Mouse (Mus musculus): ENCODE data around the gene Nrxn3. TPM values are rescaled to one million over a fixed set of nuclear protein-coding genes. Genes with fewer than 3 reads are reported as not detected.

The Nrxn3 gene
- total RNA-seq, 2 experiments from 2014 or later = 0.08 to 0.13 TPM

DNA sequence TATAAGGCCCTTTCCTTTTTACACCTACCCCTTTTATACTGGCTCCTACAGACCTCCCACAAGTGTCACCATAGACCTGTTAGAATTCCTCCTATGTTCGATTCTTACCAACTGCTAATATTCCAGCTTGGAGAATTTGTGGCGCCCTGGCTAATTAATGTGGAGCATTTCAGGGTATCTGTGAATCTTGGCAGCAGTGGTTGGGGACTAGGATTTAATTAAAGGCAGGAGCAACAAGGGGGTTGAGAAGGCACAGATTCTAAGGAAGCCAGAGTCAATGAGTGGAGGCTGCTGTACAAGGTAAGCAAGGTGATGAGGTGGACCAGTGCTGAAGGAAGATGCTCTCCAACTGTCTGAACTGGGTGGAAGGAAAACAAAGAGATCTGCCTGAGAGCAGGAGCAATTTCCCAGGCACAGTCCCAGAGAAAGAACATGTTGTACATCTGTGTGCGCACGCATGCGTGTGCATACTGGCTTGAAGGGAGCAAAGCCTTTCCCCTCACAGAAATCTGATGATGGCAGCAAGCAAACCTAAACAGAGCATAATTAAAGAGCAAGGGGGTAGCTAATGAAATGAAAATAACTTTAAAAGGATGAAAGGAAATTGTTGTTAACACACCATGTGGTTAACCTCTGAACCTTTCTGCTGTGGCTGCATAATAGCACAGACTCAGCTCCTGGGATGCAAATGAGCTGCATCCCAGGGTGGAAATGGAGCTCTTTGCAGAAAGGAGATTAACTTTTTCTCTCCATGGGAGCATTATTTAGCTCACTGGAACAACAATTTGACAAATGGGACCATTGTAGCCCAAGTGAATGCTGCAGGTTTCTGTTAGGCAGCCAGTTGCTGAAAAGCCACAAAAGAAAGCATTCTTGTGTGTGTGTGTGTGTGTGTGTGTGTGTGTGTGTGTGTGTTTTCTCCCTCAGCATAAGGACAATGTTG is 1409.5 kb downstream of the Nrxn3 start:
- intact Hi-C loops (cut with DNase I) = no loop called here
- DNase-seq (ENCODE audit: low spot score) = no peak

DNA sequence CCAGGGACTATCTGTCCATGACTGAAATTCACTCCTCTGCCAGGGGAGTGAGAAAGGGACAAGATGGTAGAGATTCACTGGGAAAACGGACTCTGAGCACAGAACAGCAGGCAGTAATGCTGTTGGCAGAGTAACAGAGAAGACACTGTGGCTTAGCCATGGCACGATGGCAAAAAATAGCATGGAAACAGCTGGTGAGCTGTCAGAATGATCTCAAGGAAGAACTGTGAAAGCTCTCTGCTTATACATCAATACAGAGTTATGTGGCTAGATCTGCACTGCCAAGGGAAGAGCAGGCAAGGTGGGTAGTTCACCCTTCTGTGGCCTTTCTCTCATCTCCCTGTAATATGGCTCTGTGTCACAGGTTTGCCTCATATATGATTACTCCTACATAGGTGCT is 1419.3 kb downstream of the Nrxn3 start:
- intact Hi-C loops (cut with DNase I) = no loop called here
- no peak for DNase-seq (ENCODE audit: low spot score)

DNA sequence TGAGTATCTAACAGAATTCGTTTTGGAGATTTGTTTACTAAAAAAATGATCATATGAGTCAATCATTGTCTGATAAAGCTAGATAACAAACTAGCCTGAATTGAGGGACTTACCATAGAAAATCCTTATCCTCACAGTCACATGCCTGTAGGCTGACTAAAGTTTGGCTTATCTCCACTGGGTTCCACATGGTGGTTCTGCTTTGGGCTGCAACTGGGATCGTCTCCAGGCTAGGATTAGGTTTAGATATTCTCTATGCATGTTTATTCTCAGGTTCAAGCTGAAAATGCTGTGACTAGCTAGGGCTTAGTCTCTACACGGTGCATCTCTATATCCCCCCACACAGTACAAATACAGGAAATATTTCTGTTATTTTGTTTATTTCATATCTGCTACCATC is 1421.6 kb downstream of the Nrxn3 start:
- intact Hi-C loops (cut with DNase I) = no loop called here

DNA sequence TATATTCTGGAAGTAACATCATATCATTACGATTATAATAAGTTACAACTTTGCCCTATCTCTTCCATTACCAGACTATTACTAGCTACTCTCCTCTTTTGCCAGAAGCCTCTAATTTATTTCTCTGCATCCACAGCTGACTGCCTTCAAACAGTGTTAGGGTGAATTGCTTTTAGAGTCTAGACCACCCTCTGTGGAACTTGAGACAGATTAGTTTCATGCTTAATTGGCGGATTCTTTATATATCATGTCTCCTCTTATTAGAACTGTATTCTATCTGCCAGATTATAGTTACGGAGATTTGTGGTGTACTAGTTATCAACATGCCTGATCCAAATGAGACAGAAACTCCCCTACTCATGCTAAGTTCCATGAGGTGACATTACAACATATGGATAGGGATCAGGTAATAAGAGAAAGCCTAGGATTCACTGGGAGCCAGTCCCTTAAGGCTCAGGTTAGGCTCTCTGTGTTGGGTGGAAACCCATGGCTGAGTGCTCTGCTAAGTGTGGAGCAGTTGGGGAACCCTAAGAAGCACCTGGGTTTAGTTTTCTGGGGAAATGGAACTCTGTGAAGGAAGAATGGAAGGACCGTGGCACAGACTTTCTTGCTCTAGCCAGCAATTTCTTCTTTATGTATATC is 1435.6 kb downstream of the Nrxn3 start:
- intact Hi-C loops (cut with DNase I) = no loop called here
- DNase-seq (ENCODE audit: low spot score) = no peak

More for the DNA sequence above, 1421.6 kb downstream of the Nrxn3 start:
- no peak for DNase-seq (ENCODE audit: low spot score)

DNA sequence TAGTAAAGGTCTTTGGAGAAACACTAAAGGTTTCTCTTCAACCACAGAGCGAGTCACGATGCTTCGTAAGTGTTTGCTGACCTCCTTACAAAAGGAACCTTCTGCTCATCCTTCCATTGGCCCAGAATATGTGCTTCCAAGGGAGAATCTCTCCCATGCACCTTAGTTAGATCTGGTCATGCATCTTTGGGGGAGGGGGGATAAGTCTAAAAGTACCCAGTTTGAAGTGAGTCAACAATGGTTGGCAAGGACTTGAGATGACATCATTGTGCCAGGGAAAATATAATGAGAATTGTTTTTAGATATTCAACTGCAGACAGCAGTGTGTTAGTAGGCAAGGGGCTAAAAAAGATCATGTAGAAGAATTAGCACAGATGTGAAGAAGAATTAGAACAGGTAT is 1437.2 kb downstream of the Nrxn3 start:
- DNase-seq (ENCODE audit: low spot score) = no peak
- intact Hi-C loops (cut with DNase I) = no loop called here

DNA sequence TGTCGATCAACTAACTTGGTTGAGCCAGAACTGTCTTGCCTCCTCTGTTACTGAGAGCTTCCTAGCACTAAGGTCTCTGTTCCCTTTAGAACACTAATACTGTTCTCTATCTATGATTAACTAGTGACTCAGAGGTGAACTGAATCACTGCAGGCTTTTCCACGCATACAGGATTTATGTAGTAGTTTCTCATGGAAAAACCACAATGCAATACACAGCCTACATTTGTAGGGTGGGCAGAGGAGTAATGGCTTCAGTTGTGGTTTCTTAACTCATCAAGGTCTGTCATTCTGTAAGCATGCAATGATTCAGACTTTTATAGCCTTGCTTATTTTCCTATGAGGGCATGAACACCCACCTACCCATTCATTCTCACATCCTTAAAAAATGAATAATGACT is 1443.4 kb downstream of the Nrxn3 start:
- DNase-seq (ENCODE audit: low spot score) = no peak

DNA sequence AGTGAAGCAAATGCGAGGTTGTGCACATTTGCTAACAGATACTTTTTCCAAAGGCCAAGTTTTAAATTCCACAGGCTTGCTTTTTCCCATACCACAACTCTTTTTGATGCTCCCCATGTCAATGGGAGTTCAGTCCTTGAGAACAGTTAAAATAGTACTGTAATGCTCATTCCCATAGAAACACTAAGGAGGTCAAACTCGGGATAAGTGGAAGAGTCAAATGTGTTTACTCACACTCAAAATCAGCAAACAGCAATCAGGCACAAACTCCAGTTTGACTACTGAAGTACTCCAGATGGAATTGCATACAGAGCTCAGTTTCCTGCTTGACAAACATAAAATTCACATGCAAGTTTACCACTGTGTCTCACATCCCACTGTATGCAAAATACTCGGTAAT is 1458.9 kb downstream of the Nrxn3 start:
- intact Hi-C loops (cut with DNase I) = no loop called here
- no peak for DNase-seq (ENCODE audit: low spot score)

More for the DNA sequence above, 1443.4 kb downstream of the Nrxn3 start:
- intact Hi-C loops (cut with DNase I) = no loop called here

DNA sequence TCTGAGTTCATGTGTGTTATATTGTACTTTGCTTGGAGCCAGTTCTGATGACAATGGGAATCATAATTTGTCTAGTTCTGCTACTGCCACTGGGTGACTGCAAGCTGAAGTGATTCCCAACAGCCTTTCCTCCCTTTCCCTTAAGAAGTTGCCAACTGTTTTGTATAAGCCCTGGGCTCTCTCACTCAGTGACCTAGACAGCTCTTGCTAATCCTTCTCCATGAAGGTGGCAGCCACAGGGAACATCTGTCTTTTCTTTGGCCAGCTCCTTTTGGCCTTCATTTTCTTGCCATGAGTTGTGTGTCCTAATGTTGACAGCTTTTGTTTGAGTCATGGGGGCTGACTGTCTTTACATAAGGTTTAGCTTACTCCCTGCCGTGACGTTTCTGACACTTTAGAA is 1460.3 kb downstream of the Nrxn3 start:
- DNase-seq (ENCODE audit: low spot score) = no peak
- intact Hi-C loops (cut with DNase I) = no loop called here

DNA sequence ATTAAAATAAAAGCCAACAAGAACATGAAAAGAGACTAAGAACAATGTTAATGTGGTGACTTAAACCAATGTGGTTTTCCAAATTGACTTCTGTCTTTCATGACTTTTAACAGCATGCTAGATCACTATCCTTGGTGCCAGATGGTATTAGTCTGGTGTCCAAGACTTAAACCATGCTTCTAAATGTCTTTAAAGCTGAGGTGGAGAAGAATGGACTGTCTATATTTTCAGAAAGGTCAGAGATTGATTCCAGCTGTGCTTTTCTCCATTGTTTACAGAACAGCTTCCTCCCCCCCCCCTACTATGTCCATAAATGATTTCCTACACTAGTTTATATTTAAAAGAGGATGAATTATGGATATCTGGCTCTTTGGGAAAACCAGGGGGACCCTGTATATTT is 1473.5 kb downstream of the Nrxn3 start:
- intact Hi-C loops (cut with DNase I) = no loop called here
- no peak for DNase-seq (ENCODE audit: low spot score)

DNA sequence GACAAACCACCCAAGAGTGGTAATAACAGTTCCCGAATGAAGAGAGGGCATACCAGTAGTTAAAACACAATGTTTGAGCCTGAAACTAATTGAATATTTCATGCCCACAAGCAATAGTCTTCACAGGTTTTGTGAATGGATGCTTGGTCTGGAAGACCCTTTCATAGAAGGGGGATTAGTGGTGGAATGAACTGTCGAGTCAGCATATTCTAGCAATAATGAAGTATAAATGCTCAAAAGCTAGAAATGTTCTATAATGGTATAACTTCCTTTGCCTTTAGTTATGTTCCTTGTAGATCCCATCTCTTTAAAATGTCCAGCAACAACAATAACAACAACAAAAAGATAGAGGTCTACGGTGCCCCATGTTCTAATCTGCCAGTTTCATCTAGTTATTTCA is 1475.3 kb downstream of the Nrxn3 start:
- no peak for DNase-seq (ENCODE audit: low spot score)
- intact Hi-C loops (cut with DNase I) = no loop called here

DNA sequence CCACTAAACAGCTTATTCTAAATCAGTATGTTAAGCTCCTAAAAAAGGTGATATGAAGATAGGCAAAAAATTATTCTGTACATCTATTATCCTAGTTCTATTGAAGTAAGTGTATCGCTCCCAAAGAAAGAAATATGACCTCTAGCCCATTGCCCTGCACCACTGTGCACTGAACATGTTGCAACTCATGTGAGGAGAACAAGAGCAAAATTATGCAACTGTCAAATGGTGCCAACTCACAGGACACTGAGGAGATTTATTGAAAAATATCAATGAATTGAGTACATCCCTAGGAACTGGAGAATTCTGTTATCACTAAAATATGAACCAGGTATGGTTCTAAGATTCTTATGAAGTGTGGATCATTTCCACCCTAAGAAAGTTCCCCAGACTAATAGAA is 1479.8 kb downstream of the Nrxn3 start:
- DNase-seq (ENCODE audit: low spot score) = no peak
- intact Hi-C loops (cut with DNase I) = no loop called here

DNA sequence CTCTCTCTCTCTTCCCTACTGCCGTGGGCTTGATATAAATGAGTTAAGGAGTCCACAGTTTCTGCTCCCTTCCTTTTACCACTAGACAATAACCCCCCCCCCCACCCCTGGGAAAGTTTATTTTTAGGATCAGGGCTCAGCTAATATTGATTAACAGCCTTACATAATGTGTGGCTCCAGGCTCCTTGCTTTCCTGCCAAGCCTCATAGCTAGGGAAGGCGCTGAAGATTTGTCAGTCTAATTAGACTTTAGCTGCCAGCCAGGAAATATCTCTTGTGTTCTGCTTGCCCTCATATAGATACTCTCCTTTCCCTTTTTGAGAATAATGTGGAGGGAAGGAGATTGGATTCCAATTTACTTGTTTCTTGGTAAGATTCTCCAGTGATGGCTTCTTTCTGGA is 1488.7 kb downstream of the Nrxn3 start:
- no peak for DNase-seq (ENCODE audit: low spot score)
- intact Hi-C loops (cut with DNase I) = no loop called here

DNA sequence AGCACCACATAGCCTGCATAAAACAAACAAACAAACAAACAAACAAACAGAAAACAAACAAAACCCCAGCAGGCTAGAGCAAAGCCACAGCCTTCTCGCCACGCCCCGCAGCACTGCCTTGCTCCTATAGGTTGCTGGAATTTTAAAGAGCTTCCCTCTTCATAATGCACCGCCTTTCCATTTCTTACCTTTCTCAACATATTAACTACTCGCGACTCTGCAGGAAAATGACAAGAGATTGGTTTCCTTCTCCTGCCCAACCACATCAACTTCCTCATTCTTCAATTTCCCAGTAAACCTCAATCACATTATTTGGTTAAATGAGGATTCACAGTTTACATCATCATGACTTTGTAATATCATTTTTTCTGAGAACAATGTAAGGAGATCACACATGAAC is 1494.4 kb downstream of the Nrxn3 start:
- DNase-seq (ENCODE audit: low spot score) = no peak
- intact Hi-C loops (cut with DNase I) = no loop called here

DNA sequence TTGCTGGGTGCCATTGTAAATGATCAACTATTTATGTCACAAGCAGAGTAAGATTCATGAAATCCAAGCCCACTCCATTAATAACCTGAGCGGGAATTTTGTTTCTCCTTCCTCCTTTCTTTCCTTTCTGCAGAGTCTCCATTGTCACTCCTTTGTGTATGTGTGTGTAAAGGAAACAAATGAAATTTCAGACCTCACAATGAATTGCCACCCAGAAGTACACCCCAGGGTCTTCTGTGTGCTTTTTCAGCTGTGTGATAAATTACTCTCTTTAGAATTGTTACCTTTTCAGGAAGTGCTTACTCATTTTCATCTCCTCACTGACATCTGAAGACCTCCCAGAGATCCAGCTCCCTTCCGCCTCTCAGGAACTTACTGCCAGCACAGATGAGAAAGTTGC is 1506.4 kb downstream of the Nrxn3 start:
- intact Hi-C loops (cut with DNase I) = no loop called here

DNA sequence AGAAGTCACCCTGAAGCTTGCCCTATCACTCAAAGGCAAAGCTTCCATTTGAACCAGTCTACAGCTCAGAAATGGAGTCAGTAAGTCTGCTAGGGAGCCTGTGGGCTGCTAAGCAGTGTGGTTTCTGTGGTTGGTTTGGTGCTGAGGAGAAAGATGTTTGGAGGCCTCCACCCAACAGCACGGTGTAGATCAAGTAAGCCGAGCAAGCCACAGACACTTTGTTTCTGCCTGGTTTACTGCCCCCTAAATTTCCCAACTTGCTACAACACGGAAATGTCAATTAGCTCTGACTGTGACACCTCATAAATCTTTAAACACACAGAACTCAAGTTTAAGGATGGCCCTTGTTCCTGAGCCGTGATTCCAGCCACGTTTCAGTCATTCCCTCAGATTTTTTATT is 1513.4 kb downstream of the Nrxn3 start:
- intact Hi-C loops (cut with DNase I) = no loop called here
- no peak for DNase-seq (ENCODE audit: low spot score)

More for the DNA sequence above, 1506.4 kb downstream of the Nrxn3 start:
- DNase-seq (ENCODE audit: low spot score) = no peak

DNA sequence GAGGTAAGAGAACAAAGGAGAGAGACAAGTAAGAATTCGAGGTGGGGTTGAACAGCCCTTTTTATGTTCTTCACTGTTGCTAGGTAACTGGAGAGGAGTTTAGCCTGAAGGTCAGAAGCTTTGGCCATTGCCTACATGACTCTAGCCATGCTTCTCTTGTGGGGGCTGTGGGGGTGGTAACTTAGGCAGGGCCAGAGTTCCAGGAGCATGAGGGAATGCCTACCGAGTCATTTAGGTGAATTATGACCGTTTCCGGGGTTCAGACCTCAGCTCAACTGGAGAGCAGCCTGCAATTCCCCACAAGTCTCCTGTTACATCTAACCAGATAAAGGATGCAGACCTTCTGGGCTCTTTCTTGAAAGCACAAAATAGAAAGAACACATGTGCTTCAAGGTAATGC is 1537.6 kb downstream of the Nrxn3 start:
- intact Hi-C loops (cut with DNase I) = no loop called here
- DNase-seq (ENCODE audit: low spot score) = no peak

DNA sequence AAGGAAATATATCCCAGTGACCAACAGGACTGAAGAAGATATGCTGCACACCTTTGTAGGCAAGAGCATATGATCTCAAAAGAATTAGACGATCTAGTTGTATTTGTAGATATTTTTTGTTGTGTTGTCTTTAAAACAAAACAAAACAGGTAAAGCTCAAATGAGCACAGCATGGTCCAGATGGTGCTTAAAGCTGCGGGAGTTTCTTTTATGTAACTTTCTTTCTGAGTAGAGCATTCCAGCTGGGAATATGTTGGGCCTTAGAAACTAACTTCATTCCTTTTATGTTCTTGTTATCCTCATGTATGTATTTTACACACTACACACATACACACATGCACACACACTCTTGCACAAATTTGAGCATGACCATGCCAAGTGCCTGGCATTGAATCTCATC is 1545.4 kb downstream of the Nrxn3 start:
- DNase-seq (ENCODE audit: low spot score) = no peak
- intact Hi-C loops (cut with DNase I) = no loop called here

DNA sequence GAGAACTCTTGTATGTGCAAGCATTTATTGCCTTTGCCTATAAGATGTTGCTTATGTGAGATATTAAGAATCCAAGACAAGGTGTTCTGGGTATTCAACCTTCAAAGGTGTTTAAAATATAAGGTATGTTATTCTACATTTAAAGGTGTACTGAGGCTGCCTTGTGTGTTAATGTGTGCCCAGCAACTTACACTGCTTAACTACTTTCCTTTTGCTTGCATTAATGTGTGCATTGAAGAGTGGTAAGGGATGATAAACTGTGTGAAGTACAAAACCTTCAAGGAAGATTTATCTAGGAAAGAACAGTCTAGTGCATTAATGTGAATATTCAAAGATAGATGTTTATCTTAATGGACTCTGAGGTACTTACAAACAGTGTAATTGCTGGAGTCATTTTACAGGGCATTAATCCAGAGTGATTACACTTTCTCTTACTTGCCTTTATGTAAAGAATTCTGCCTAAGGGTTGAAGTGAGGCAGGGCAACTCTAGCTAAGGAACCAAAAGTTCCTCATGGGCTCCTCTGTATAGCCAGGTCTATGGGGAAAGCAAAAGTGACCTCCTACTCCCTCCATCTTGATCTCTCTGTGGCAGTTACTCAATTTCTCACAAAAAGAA is 1548.2 kb downstream of the Nrxn3 start:
- no peak for DNase-seq (ENCODE audit: low spot score)
- intact Hi-C loops (cut with DNase I) = no loop called here

DNA sequence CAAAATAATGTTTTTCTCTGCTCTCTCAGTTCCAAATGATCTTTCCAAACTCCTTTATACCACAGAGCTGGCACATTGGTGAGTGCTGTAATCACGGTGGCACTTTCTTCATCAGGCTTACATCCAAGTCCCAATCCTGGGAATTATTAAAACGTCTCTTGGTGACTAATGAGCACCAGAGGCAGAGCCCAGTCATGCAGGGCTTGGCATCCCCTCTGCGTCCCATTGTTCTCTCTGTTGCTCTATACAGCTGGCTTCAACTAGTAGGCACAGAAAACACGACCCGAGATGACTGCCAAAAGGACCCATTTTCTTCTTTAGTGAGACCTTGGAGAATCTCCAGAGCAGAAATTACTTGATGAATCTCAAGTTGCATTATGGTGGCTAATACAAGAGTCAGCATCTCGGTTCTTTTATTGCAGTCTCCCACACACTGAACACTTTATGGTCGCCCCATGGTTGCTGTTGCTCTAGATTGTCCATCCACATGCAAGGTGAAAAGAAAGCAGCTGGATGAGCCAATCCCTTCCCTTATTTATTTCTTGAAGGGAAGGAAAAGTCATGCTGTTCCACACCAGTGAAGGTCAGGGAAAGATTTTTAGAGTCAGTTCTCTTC is 1552.1 kb downstream of the Nrxn3 start:
- intact Hi-C loops (cut with DNase I) = no loop called here
- no peak for DNase-seq (ENCODE audit: low spot score)

DNA sequence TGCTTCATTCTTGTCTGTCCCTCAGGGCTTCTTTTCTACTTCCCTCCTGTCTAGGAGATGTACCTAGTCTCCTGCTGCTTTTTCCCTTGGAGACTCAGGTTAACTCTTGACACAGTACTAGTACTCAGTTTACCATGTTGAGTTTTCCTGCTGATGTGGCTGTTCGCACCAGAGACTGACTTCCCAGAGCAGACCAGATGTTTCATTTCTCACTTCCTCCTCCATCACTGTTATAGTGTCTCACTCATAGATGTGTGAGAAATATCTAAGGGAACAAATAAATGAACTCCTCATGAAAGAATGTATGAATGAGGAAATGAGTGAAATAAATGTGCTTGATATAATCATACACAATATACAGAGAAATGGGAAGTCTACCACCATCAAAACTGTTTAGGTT is 1558.6 kb downstream of the Nrxn3 start:
- no peak for DNase-seq (ENCODE audit: low spot score)
- intact Hi-C loops (cut with DNase I) = no loop called here

DNA sequence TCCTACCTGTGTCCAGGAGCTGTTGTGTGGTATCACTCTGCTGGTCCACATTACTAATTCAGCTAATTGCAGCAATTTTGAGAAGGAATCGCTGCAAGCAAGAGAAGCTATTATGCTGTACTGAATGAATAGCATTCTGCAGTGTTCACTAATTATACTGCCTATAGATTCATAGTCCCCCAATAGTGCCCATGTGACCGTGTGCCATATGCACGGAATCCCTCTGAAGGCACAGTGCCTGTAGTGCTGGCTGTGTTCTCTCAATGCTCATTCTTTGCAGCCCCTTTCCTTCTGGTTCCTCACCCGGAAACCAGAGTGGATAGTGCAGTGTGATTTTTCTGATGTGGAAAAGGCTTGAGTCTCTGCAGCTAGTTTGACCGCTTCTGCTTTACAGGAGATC is 1560.3 kb downstream of the Nrxn3 start:
- intact Hi-C loops (cut with DNase I) = no loop called here

More for the DNA sequence above, 1560.3 kb downstream of the Nrxn3 start:
- DNase-seq (ENCODE audit: low spot score) = no peak
